In the genomic region with DNA sequence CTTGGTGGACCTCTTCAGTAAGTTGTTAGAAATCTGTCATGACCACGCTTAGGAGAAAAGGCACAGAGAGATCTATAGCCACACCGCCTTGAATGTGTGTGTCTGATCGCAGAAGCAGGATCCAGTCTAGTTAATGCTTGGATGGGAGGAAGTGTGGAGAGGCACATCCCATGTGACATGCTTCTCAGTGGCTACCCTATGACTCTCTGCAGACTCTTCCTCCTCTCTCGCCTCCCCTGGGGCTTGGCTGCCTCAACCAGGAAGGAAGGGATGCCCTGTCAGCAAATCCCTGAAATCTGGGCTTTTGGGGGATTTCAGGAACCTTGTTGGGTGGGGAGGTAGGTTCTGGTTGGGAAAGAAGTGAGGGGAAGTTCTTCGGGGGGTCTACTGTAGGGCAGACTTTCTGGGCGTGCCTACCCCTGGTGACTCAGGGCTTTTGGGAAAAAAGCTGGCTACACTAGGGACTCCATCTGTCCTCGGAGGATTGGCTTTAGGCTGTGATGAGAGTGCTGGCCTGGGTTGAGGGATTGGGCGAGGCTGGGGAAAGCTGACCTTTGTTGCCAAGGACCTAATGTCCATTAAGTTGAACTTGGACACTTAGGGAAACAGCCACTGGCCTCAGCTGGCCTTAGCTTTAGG, we compare ENCODE assay signal across 17 mouse cellular contexts. TPM values are rescaled to one million over a fixed set of nuclear protein-coding genes. Genes with fewer than 3 reads are reported as not detected.
"Had no signal": no experiment of that assay in that cellular context is flagged by ENCODE, and none has a peak within 500 bp of the region (broad histone marks: within the 10 kb centered on the region; RNA-seq: fewer than 3 reads in every experiment).

No protein-coding gene starts in this region.

- DNase-seq: retina, postnatal 1 day; right cerebral cortex, adult 18-20 months; right cerebral cortex, postnatal 14 days; right cerebral cortex, postnatal 25 days; right cerebral cortex, postnatal 4 days; spleen, adult 18-20 months; thymus, adult 18-20 months; thymus, adult 2 months; thymus, postnatal 14 days; thymus, postnatal 25 days; thymus, postnatal 36 days; thymus, postnatal 4 days had no signal

- H3K4me3 ChIP-seq: neural tube, embryonic 13.5 days; neural tube, embryonic 15.5 days; stomach, embryonic 15.5 days had no signal

- H3K4me1 ChIP-seq: neural tube, embryonic 13.5 days; neural tube, embryonic 15.5 days; stomach, embryonic 15.5 days had no signal

- H3K27ac ChIP-seq: neural tube, embryonic 13.5 days; neural tube, embryonic 15.5 days; stomach, embryonic 15.5 days; stomach, postnatal 0 days had no signal

RNA-seq across cellular contexts. Expression of a gene that starts 20.0 kb away (rescaled TPM):
- total RNA-seq: neutrophil, adult 5-6 weeks had no signal
